Mouse (Mus musculus) heart, embryonic 11.5 days (tissue): ENCODE measurements at regions not wholly inside any gene's neighbourhood (a gene's known extent, or its start where the extent isn't known, plus 50 kb on each side); places are given as distances from the start of the nearest gene placed in this dataset.

Experiments used
- ATAC-seq: fragments of 200-750 bp; cut with Nextera tagmentation; replicated peaks from 2 replicates; pipeline ENCODE4 v1.8.0; 2017; ENCODE audit warnings: moderate library complexity; ENCODE audit not compliant: insufficient number of reproducible peaks, low FRiP score, low TSS enrichment
- H3K27ac ChIP-seq: fragments of 300-500 bp; sonication (generic); 2 replicates; pipeline ENCODE4 v1.5.1; 2014; ENCODE audit warnings: mild to moderate bottlenecking, low read depth, low read length
- H3K27me3 ChIP-seq: fragments of 300-500 bp; sonication (generic); 2 replicates; pipeline ENCODE4 v1.6.1; 2014; ENCODE audit warnings: mild to moderate bottlenecking, low read length, mixed read lengths; ENCODE audit not compliant: control insufficient read depth, insufficient read depth
- H3K36me3 ChIP-seq: fragments of 300-500 bp; sonication (generic); 2 replicates; pipeline ENCODE4 v1.6.1; 2014; ENCODE audit warnings: mild to moderate bottlenecking, low read length, moderate library complexity, mixed read lengths; ENCODE audit not compliant: control insufficient read depth, insufficient read depth
- H3K4me1 ChIP-seq: fragments of 300-500 bp; sonication (generic); 2 replicates; pipeline ENCODE4 v1.6.1; 2014; ENCODE audit warnings: low read length; ENCODE audit not compliant: control insufficient read depth, insufficient read depth
- H3K4me2 ChIP-seq: fragments of 300-500 bp; sonication (generic); 2 replicates; pipeline ENCODE4 v1.6.1; 2014; ENCODE audit warnings: mild to moderate bottlenecking, moderate library complexity
- H3K4me3 ChIP-seq: fragments of 300-500 bp; sonication (generic); 2 replicates; pipeline ENCODE4 v1.5.1; 2014; ENCODE audit warnings: low read depth, low read length
- H3K9ac ChIP-seq: fragments of 300-500 bp; sonication (generic); 2 replicates; pipeline ENCODE4 v1.6.1; 2014; ENCODE audit warnings: mild to moderate bottlenecking, low read depth, low read length, moderate library complexity
- H3K9me3 ChIP-seq: fragments of 300-500 bp; sonication (generic); replicated peaks from 2 replicates; pipeline ENCODE4 v1.6.1; 2016; ENCODE audit warnings: low read length; ENCODE audit not compliant: control insufficient read depth
- WGBS: fragments of 180-500 bp; shearing (Covaris S2); extraction: QIAGEN DNeasy Blood & Tissue Kit; methylation state at CpG from one replicate; pipeline ENCODE4 v1.1.7; 2014; ENCODE audit not compliant: insufficient replicate concordance; 5-methylcytosine and 5-hydroxymethylcytosine counted together

GRCm38 (mm10) chr12:45614509-45615150 is 540.1 kb upstream of the Stxbp6 start:
- Histone ChIP-seq H3K27me3 (no peaks in the 10 kb centered on the region), H3K27ac (no peak overlapping the region), H3K9me3 (no peaks in the 10 kb centered on the region), H3K4me3 (no peak overlapping the region), H3K4me2 (no peak overlapping the region), H3K4me1 (no peaks in the 10 kb centered on the region), H3K36me3 (no peaks in the 10 kb centered on the region), H3K9ac (no peak overlapping the region)
- WGBS = 62% methylated on average over 1 of the region's 1 CpGs
- no peak for ATAC-seq

GRCm38 (mm10) chr12:45614074-45614473 is 539.6 kb upstream of the Stxbp6 start:
- H3K4me3 ChIP-seq = no peak overlapping the region
- no peaks in the 10 kb centered on the region for H3K36me3 ChIP-seq
- H3K4me1 ChIP-seq = no peaks in the 10 kb centered on the region
- H3K9ac ChIP-seq = no peak overlapping the region
- no peaks in the 10 kb centered on the region for H3K27me3 ChIP-seq
- H3K27ac ChIP-seq = no peak overlapping the region
- H3K9me3 ChIP-seq = no peaks in the 10 kb centered on the region
- no peak for ATAC-seq
- H3K4me2 ChIP-seq = no peak overlapping the region

- no peak overlapping the region for H3K9ac ChIP-seq
- H3K36me3 ChIP-seq = no peaks in the 10 kb centered on the region
- H3K27ac ChIP-seq = no peak overlapping the region
- WGBS = 77% methylated on average over 3 of the region's 3 CpGs
- no peaks in the 10 kb centered on the region for H3K4me1 ChIP-seq
- H3K27me3 ChIP-seq = no peaks in the 10 kb centered on the region
- H3K4me2 ChIP-seq = no peak overlapping the region
- no peak overlapping the region for H3K4me3 ChIP-seq
- H3K9me3 ChIP-seq = no peaks in the 10 kb centered on the region
- no peak for ATAC-seq
Observed at GRCm38 (mm10) chr12:45599443-45599842, 524.9 kb upstream of the Stxbp6 start.

- H3K4me1 ChIP-seq = no peaks in the 10 kb centered on the region
- H3K36me3 ChIP-seq = no peaks in the 10 kb centered on the region
- H3K9ac ChIP-seq = no peak overlapping the region
- no peak overlapping the region for H3K4me3 ChIP-seq
- H3K27ac ChIP-seq = no peak overlapping the region
- no peaks in the 10 kb centered on the region for H3K27me3 ChIP-seq
- H3K4me2 ChIP-seq = no peak overlapping the region
- 61% methylated on average over 4 of the region's 4 CpGs for WGBS
- no peak for ATAC-seq
- no peaks in the 10 kb centered on the region for H3K9me3 ChIP-seq
Observed at GRCm38 (mm10) chr12:45597904-45598570, 523.5 kb upstream of the Stxbp6 start.

GRCm38 (mm10) chr12:45594689-45595088 is 520.2 kb upstream of the Stxbp6 start:
- Histone ChIP-seq H3K9ac (no peak overlapping the region), H3K27ac (no peak overlapping the region), H3K4me3 (no peak overlapping the region), H3K4me1 (no peaks in the 10 kb centered on the region), H3K36me3 (no peaks in the 10 kb centered on the region), H3K9me3 (no peaks in the 10 kb centered on the region), H3K4me2 (no peak overlapping the region), H3K27me3 (no peaks in the 10 kb centered on the region)
- ATAC-seq = no peak
- WGBS = 91% methylated on average over 3 of the region's 3 CpGs

GRCm38 (mm10) chr12:45590191-45590590 is 515.7 kb upstream of the Stxbp6 start:
- H3K4me1 ChIP-seq = no peaks in the 10 kb centered on the region
- 87% methylated on average over 2 of the region's 2 CpGs for WGBS

GRCm38 (mm10) chr12:45585763-45586162 is 511.3 kb upstream of the Stxbp6 start:
- Histone ChIP-seq H3K4me3 (no peak overlapping the region), H3K4me2 (no peak overlapping the region), H3K27me3 (no peaks in the 10 kb centered on the region), H3K27ac (no peak overlapping the region), H3K4me1 (no peaks in the 10 kb centered on the region), H3K9ac (no peak overlapping the region), H3K9me3 (no peaks in the 10 kb centered on the region), H3K36me3 (no peaks in the 10 kb centered on the region)
- 85% methylated on average over 4 of the region's 4 CpGs for WGBS
- no peak for ATAC-seq

More at GRCm38 (mm10) chr12:45590191-45590590, 515.7 kb upstream of the Stxbp6 start:
- no peak overlapping the region for H3K27ac ChIP-seq
- H3K9ac ChIP-seq = no peak overlapping the region
- H3K36me3 ChIP-seq = no peaks in the 10 kb centered on the region
- H3K4me3 ChIP-seq = no peak overlapping the region
- H3K9me3 ChIP-seq = no peaks in the 10 kb centered on the region
- ATAC-seq = no peak
- H3K27me3 ChIP-seq = no peaks in the 10 kb centered on the region
- no peak overlapping the region for H3K4me2 ChIP-seq

- no peak for ATAC-seq
- no peaks in the 10 kb centered on the region for H3K4me1 ChIP-seq
- H3K27me3 ChIP-seq = no peaks in the 10 kb centered on the region
- H3K9me3 ChIP-seq = no peaks in the 10 kb centered on the region
- H3K27ac ChIP-seq = no peak overlapping the region
- H3K36me3 ChIP-seq = no peaks in the 10 kb centered on the region
- no peak overlapping the region for H3K9ac ChIP-seq
- 79% methylated on average over 13 of the region's 13 CpGs for WGBS
- H3K4me2 ChIP-seq = no peak overlapping the region
- H3K4me3 ChIP-seq = no peak overlapping the region
Observed at GRCm38 (mm10) chr12:45563325-45564030, 489.0 kb upstream of the Stxbp6 start.
